ENCODE assay signal across 17 mouse cellular contexts in the genomic region with DNA sequence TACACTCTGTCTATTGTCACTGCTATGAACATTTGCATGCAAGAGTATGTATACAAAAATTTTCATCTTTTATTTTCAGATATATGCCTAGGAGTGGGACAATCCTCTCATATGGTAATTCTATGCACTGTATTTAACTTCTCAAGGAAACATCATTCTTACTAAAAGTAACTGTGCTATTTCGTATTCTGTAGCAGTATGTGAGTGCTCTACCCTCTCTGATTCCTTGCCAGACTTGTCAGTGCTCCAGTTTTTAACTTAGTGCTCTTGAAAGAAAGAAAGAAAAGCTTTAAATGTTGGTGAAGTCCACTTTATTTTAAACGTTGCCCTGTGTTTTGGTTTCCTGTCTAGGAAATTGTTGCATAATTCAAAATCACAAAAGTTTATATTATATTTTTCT.
"Had no signal": no experiment of that assay in that cellular context is flagged by ENCODE, and none has a peak within 500 bp of the region (broad histone marks: within the 10 kb centered on the region; RNA-seq: fewer than 3 reads in every experiment).

No protein-coding gene starts in this region.

- ATAC-seq: liver, embryonic 12.5 days; liver, postnatal 0 days; lung, postnatal 0 days; midbrain, embryonic 13.5 days; midbrain, embryonic 15.5 days; midbrain, embryonic 16.5 days had no signal

- DNase-seq: left cerebral cortex, postnatal 4 days; liver; liver, embryonic 13.5 days; liver, postnatal 0 days; lung, adult 18-20 months; lung, adult 2 months; lung, embryonic 14.5 days; lung, postnatal 10 days; lung, postnatal 14 days; lung, postnatal 36 days; lung, postnatal 4 days; midbrain, embryonic 14.5 days had no signal
